Mouse (Mus musculus) spleen, adult 2 months (tissue): ENCODE results near the gene Fcer2a. TPM values are rescaled to one million over a fixed set of nuclear protein-coding genes. Genes with fewer than 3 reads are reported as not detected.
A peak's percentile ranks its signal among the peaks of the same experiment; 100 is the strongest.

ENCODE experiments used
- DNase-seq, 2 experiments: peaks; one replicate each; pipeline versions ENCODE4 v3.0.0 to v3.0.0-alpha.2; 2012 to 2021; ENCODE audit warnings: low spot score in 2 of 2, low read depth in 1 of 2
- H3K27ac ChIP-seq: fragments of 200-500 bp; 2 replicates; pipeline ENCODE4 v1.5.1; 2012; ENCODE audit warnings: low read length, inconsistent platforms; ENCODE audit not compliant: insufficient read depth
- H3K27me3 ChIP-seq: fragments of 200-500 bp; 2 replicates; pipeline ENCODE4 v1.6.1; 2012; ENCODE audit warnings: mild to moderate bottlenecking, moderate library complexity, low read length, inconsistent platforms; ENCODE audit not compliant: control insufficient read depth, insufficient read depth
- H3K36me3 ChIP-seq: fragments of 200-500 bp; 2 replicates; pipeline ENCODE4 v1.6.1; 2012; ENCODE audit warnings: mild to moderate bottlenecking, low read length, inconsistent platforms; ENCODE audit not compliant: control insufficient read depth, insufficient read depth
- H3K4me1 ChIP-seq: fragments of 200-500 bp; 2 replicates; pipeline ENCODE4 v1.6.1; 2011; ENCODE audit warnings: inconsistent platforms; ENCODE audit not compliant: control insufficient read depth, insufficient read depth, insufficient read length
- H3K4me3 ChIP-seq: fragments of 200-500 bp; 2 replicates; pipeline ENCODE4 v1.5.1; 2011; ENCODE audit warnings: mild to moderate bottlenecking, inconsistent platforms; ENCODE audit not compliant: insufficient read depth, insufficient read length; ENCODE audit errors: extremely low read depth
- CTCF ChIP-seq: fragments of 200-500 bp; IDR thresholded peaks from 2 replicates; pipeline ENCODE4 v1.5.1; 2011; ENCODE audit warnings: mild to moderate bottlenecking, inconsistent platforms; ENCODE audit not compliant: insufficient read depth, insufficient read length, insufficient replicate concordance; ENCODE audit errors: extremely low read depth
- POLR2A ChIP-seq: fragments of 200-500 bp; IDR thresholded peaks from 2 replicates; pipeline ENCODE4 v1.6.1; 2011; ENCODE audit warnings: low read depth, low read length, inconsistent platforms
- WGBS: fragments of 180-500 bp; shearing (Covaris S2); methylation state at CpG from one replicate; pipeline ENCODE4 v1.1.7; 2018; 5-methylcytosine and 5-hydroxymethylcytosine counted together
- polyA plus RNA-seq: library from polyadenylated mRNA; depleted of rRNA; stranded (reverse); fragments of >200 nt; gene quantifications from 2 replicates; pipeline ENCODE4 v1.2.3, GENCODE M21; 2012; rRNA removed

Gene Fcer2a
- polyA plus RNA-seq = 50.9 and 51.7 TPM in 2 replicates

GRCm38 (mm10) chr8:3694121-3694520, at the start of gene Fcer2a:
TSS of gene Fcer2a (minus strand) at chr8:3694175.
- no peaks in the 10 kb centered on the region for H3K27me3 ChIP-seq
- peak within 1 kb of the TSS; percentile 85 for H3K27ac ChIP-seq
- peaks cover 10% of the 10 kb centered on the region for H3K36me3 ChIP-seq
- TF ChIP-seq CTCF (no peak), POLR2A (no peak)
- peaks cover 6% of the 10 kb centered on the region; the same call in 1 of the 2 replicates for H3K4me1 ChIP-seq
- peak within 1 kb of the TSS; percentile 62 for H3K4me3 ChIP-seq
- DNase-seq = peak; percentile 54 to 55
- 37% methylated on average over 3 of the region's 3 CpGs for WGBS

- TF ChIP-seq CTCF = no peak
- no peak for TF ChIP-seq POLR2A
- Histone ChIP-seq H3K27me3 (no peaks in the 10 kb centered on the region), H3K4me1 (peaks cover 2% of the 10 kb centered on the region; the same call in 1 of the 2 replicates), H3K4me3 (no peak overlapping the region), H3K36me3 (no peaks in the 10 kb centered on the region), H3K27ac (no peak overlapping the region)
- WGBS = 80% methylated on average over 2 of the region's 2 CpGs
- DNase-seq = no peak
Measured at GRCm38 (mm10) chr8:3736947-3737346, 43.0 kb upstream of the Fcer2a start.

- Histone ChIP-seq H3K36me3 (no peaks in the 10 kb centered on the region), H3K27ac (no peak overlapping the region), H3K27me3 (no peaks in the 10 kb centered on the region), H3K4me3 (no peak overlapping the region), H3K4me1 (peaks cover 2% of the 10 kb centered on the region; the same call in 1 of the 2 replicates)
- no peak for TF ChIP-seq POLR2A
- TF ChIP-seq CTCF = no peak
- WGBS = 92% methylated on average over 2 of the region's 2 CpGs
- DNase-seq = no peak
Measured at GRCm38 (mm10) chr8:3735599-3735998, 41.6 kb upstream of the Fcer2a start.

GRCm38 (mm10) chr8:3734084-3734483, 40.1 kb upstream of the Fcer2a start:
- 71% methylated on average over 1 of the region's 1 CpGs for WGBS
- Histone ChIP-seq H3K27ac (no peak overlapping the region), H3K27me3 (no peaks in the 10 kb centered on the region), H3K36me3 (no peaks in the 10 kb centered on the region), H3K4me1 (peaks cover 2% of the 10 kb centered on the region; the same call in 1 of the 2 replicates), H3K4me3 (no peak overlapping the region)
- no peak for TF ChIP-seq CTCF
- TF ChIP-seq POLR2A = no peak
- no peak for DNase-seq

GRCm38 (mm10) chr8:3721041-3721440, 27.1 kb upstream of the Fcer2a start:
- Histone ChIP-seq H3K27ac (no peak overlapping the region), H3K4me1 (no peaks in the 10 kb centered on the region), H3K36me3 (no peaks in the 10 kb centered on the region), H3K4me3 (no peak overlapping the region), H3K27me3 (no peaks in the 10 kb centered on the region)
- WGBS = 55% methylated on average over 1 of the region's 1 CpGs
- DNase-seq = no peak
- TF ChIP-seq CTCF = no peak
- TF ChIP-seq POLR2A = no peak

- no peak within 1 kb of the TSS for H3K27ac ChIP-seq
- no peak within 1 kb of the TSS for H3K4me3 ChIP-seq
- no peaks in the 10 kb centered on the region for H3K4me1 ChIP-seq
- TF ChIP-seq CTCF (no peak), POLR2A (no peak)
- no peaks in the 10 kb centered on the region for H3K36me3 ChIP-seq
- no peak for DNase-seq
- no peaks in the 10 kb centered on the region for H3K27me3 ChIP-seq
- 76% methylated on average over 5 of the region's 5 CpGs for WGBS
Measured at GRCm38 (mm10) chr8:3720551-3720950, 26.6 kb upstream of the Fcer2a start, which contains the start of gene Clec4g. TSS of gene Clec4g (minus strand) at chr8:3720651.

GRCm38 (mm10) chr8:3718559-3718958, 24.6 kb upstream of the Fcer2a start:
- WGBS = 28% methylated on average over 14 of the region's 14 CpGs
- peak; percentile 100 for TF ChIP-seq CTCF
- no peak for TF ChIP-seq POLR2A
- DNase-seq = peak; percentile 43 to 85

More at GRCm38 (mm10) chr8:3718559-3718958, 24.6 kb upstream of the Fcer2a start:
- Histone ChIP-seq H3K36me3 (no peaks in the 10 kb centered on the region), H3K4me1 (no peaks in the 10 kb centered on the region; the same call in 1 of the 2 replicates), H3K27me3 (no peaks in the 10 kb centered on the region), H3K4me3 (no peak overlapping the region), H3K27ac (no peak overlapping the region)
